Mouse (Mus musculus) E14TG2a.4 (cell line): Measurements from ENCODE around the gene Ltf.

Experiments used
- CTCF ChIP-seq: conservative IDR thresholded peaks from 2 replicates; pipeline ENCODE4 v1.5.1; 2014; ENCODE audit warnings: low read length
- NANOG ChIP-seq: IDR thresholded peaks from 2 replicates; pipeline ENCODE4 v1.6.1; 2014; ENCODE audit warnings: borderline replicate concordance, low read length, mixed read lengths
- POU5F1 ChIP-seq: IDR thresholded peaks from 2 replicates; pipeline ENCODE4 v1.6.1; 2014; ENCODE audit warnings: low read length, borderline replicate concordance

GRCm38 (mm10) chr9:111058943-111059556 lies 40.0 kb downstream of the Ltf start:
- no peak for TF ChIP-seq CTCF
- no peak for TF ChIP-seq POU5F1
- TF ChIP-seq NANOG = no peak
